Mouse (Mus musculus) kidney, postnatal 4 days (tissue): ENCODE measurements at regions not wholly inside any gene's neighbourhood (a gene's known extent, or its start where the extent isn't known, plus 50 kb on each side); places are given as distances from the start of the nearest gene placed in this dataset.
A peak's percentile ranks its signal among the peaks of the same experiment; 100 is the strongest.
"Not testable (repeated sequence)": the region's sequence is repeated elsewhere in the genome, so short reads cannot be mapped to it uniquely, and the experiment has no call there.

ENCODE experiments used
- DNase-seq, 2 experiments: peaks; one replicate each; pipeline ENCODE4 v3.0.0; 2021; ENCODE audit warnings: mixed read lengths in 2 of 2

DNA sequence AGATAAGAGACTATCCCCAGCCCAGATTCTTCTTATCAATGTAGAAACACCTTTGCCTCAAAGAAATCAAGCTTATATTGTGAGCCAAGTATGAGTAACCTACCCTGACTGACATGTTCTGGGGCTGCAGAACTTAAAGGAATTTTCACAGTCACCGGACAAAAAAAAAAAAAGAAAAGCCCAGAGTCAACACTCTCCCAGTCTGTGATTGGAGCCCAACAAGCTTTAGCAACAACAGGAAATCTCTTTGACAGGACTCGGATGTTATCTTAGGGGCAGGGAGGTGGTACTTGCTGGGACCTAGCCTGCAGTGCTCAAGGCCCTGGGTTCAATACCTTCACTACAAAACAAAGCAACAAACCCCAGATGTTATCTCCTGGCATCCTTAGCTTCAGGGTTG, 114.2 kb downstream of the Nectin1 start:
- DNase-seq: no peak

DNA sequence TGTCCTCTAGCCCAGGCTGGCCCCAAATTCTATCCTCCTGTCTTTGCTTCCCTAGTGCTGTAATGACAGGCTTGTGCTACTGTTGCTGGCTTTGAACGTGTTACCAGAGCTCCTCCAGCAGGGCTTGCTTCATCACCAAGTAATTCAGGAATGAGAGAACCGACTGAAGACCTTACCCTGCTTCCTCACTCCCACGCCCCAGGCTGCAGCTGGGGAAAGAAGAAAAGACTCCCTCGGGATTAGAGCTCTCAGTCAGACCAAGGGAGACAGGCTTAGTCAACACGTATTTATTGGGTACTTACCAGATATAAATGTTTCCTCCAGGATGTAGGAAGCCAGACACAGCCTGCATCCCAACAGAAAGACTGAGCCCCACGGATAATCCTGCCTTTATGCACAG, 115.0 kb downstream of the Nectin1 start:
- no peak for DNase-seq

DNA sequence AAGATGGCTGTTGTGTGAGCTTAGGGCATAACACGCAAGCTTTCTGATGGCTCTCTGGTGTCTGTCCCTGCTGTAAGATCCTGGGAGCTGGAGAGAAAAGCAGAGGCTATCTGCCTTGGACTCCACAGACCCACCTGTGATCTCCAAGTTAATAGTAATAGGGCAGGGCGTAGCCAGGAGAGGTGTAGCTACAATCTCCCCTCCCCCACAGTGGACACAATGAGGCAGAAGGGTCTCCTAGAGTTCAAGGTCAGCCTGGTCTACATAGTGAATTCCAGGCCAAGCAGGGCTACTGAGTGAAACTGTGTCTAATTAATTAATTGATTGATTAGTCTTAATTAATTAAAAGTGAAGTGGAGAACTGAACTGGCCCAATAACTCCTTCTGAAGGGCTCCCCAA, 116.5 kb downstream of the Nectin1 start:
- DNase-seq: no peak

DNA sequence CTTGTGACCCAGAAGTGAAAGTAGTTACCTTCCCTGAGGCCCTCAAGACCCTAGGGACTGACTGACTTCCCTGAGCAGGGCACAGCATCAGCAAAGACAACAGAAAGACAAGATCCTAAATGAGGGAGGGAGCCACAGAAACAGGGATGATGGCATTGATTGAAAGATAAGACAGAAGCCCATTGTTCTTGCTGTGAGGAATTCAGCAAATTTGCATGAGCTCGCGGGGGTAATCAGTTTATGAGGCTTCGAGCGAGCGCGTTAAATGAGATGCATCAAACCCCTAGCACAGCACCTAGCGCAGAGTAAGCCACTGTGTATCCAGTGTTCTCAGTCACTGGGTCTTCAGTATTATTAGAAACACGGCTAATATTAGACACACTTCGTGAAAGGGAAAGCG, 117.6 kb downstream of the Nectin1 start:
- DNase-seq: no peak

DNA sequence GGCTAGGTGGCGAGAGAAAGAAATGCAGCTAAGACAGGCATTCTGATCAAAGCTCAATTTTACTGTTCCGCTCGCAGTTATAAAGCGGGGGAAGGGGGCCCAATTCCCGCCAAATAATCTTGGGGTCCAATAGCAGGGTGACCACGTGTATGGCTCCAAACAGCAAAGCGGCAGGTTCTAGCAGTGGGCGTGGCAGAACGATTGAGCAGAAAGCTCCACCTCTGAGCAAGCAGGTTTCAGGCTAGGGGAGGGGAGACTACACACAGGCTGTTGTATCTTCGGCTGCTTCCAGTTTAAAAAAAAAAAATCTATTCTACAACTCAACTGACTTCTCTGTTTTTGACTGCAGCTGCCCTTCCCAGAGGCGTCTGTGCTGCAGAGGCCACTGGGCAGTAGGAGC, 118.2 kb downstream of the Nectin1 start:
- DNase-seq: not testable (repeated sequence)

DNA sequence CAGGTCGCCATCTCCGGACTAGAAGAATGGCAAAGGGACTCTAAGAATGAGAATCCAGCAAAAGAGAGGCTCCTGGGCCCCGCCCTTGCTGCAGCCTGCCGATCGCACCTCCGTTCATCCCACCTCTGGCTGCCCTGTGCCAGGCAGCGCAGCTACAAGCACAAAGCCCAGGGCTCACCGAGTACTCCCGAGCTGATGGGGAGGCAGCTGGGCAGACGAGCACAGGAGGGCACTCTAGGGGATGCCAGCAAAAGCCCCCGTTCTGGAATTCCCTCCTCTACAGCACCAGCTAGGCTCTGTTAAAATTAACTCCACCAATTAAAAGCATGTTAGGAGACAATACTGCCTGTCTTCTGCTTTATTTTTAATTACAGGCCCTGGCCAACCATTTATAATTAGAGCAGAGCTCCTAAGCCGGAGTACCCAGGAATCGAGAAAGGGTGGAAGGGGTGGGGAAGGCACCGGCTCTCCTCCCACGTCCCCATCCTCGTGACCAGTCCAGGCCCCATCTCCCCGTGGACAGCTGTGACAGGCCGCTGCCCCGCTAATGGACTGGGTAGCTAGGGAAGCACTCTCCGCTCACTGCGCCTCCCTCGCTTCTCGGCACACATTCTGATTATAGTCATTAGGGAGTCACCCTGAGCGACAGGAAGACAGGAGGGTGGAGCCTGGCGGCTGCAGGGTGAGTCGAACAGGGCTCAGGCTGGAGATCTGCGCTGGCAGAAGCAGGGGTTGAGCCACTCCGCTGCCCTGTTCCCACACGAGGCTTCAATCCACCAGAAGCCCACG, 120.0 kb downstream of the Nectin1 start:
- peak; percentile 65 to 75 for DNase-seq

DNA sequence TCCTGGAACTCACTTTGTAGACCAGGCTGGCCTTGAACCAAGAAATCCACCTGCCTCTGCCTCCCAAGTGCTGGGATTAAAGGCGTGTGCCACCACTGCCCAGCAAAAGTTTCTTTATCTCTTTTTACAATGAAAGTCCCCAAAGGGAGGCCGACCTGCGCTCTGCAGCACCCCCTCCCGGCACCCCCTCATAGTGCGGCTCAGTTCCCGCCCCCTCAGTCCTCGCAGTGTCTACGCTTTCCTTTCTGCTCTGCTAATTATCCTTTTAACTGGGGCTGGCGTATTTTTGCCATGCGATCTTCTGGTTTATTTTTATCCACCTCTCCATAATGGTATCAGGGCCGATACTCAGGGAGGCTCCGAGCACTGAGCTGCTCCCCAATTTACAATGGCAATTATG, 123.0 kb downstream of the Nectin1 start:
- no peak for DNase-seq

DNA sequence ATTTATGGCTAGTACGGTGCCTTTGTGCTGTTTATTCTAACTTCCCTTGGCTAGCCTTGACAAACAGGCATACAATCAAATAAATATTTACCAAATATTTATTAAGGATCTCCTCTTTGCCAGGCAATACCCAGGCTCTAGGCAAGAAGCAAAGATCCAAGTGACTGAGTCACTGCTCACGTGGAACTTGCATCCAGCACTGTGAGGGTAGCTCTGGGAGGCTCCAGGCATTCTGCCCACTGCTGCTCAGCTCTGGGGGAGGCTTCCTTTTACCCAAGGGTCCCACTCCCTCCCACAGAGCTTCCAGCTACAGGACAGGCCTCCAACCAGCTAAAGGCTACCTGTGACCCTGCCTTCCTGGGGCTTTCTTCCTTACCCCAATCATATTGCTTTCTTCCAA, 130.1 kb downstream of the Nectin1 start:
- no peak for DNase-seq

DNA sequence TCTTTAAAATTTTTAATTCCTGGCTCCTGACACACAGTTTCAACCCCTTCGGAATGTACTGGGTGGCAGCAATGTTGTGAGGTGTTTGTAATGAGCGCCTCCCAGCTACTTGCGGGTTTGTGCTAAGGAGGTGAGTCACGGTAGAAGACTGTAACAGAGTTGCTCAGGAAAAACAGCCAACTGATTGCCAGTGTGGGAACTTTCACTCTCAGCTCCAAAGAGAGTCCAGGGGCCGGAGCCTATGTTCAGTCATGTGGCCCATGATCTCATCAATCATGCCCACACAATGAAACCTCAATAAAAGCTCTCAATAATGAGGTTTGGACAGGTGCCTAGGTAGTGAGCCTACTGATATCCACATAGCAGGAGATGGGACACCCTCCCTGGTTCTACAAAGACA, 130.5 kb downstream of the Nectin1 start:
- DNase-seq: no peak

DNA sequence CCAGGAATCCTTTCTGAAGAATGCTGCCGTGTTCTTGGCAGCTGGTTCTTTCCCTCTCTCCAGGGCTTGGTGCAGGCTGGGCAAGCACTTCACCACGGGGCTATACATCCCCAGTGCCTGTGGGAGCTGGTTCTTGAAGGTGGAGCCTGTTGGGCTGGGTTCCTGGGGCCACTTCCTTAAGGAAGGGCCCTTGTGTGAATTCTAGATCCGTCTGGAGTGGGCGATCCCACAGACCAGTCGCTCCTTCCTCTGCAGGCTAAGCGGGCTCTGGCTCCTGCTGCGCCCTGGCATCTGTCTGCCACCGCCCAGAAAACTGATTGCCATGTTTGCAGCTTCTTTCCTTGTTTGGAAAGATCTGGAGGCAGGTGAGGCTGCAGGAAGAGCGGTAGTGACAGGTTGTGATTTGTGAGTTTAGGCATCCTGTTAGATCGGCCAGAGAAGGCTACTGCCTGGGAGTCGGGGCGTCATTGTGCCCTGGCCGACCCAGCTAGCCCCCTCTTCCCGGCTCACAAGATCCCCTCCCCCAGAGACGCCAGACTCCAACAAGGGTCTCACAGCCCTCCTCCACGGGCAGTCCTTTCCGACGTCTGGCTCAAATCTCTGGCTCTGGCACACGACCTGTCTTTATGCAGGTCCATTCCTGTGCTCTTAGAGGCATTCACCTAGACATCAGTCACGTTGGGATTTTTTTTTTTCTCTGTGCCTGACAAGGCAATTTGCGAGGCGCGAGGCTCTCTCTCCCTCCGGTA, 135.6 kb downstream of the Nectin1 start:
- no peak for DNase-seq

DNA sequence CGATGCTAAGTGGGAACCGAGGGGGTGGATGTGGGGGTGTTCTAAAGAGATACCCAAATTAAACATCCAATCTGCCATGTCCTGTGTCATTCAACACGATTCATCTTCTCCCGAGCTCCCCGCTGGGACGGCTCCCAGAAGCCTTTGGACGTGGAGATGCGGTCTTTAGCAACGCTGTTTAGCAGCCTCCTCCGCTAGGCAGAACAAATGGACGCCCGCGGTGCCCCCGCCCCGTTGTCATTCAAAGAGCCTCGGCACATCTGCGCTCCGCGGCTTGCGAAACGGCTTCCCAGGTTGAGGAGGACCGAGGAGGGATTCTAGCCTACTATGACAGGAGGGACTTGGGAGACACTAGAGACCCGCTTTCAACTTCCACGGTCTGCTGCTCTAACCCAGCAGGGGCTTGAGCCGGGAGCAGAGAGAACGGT, 136.2 kb downstream of the Nectin1 start:
- peak; percentile 21 to 25 for DNase-seq

DNA sequence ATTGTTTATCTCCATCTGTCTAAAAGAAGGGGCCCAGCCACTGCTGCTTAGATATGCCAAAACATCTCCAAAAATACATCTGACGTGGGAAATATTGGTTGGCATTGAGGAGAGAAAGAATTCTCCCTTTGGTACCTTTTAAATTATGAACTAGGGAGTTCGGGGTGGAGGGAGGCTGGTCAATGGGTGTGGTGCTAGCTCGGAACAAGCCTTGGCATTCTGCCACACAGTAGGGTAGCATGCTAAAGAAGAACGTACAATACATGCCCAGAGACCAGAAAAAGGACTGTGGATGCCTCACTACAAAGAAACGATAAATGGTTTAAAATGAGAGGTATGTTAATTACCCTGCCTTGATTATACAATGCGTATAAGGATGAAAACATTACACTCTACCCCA, 149.3 kb downstream of the Nectin1 start:
- no peak for DNase-seq

DNA sequence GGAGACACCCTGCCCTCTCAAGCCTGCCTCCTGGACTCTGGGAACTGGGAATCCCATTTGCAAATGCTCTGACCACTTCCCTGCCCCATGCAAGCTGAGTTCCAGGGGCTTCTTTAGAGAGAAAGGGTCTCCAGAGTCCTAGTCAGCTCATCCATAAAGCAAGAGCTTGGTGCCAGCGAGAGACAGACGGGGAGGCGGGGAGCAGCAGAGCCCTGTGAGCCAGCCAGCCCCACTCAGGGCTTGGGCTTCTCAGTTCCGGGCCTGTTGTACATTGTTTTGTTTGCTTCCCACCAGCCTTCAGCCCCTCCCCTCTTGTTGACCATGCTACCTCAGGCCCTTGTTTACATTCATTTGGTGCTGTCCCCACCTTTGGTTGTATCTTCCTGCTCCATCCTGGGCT, 143.9 kb upstream of the Thy1 start:
- no peak for DNase-seq

DNA sequence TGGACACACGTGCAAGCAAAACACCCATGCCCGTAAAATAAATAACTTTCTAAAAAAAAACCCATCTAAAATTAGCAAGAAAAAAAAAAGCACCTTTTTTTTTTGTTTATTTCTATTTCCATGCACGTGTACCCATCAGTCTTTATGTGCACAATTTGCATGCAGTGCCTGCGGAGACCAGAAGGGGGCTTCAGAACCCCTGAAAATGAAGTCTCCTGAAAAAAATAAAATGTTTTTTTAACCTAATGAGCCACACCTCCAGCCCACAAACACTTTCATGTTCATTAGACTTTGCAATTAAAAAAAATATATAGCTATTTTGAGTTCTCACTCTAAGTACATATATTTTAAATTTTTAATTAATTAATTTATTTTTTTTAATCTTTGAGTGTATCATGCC, 134.9 kb upstream of the Thy1 start:
- DNase-seq: no peak

DNA sequence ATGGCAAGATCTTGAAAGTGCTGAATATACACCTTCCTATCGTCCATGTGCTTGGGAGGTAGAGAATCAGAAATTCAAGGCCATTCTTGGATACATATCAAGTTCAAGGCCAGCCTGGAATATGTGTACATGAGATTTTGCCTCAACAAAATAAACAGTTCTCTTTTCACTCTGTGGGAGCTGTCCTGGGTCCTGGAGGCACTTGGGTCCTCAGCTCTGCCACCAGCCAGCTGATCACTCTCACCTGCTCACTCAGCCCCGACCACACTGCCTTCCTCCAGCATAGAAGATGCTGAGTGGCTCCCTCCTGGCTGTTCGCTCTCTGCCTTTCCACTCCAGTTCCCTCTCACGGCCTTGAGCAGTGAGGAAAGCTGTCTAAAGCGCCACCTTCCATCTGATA, 128.2 kb upstream of the Thy1 start:
- peak; percentile 76 for DNase-seq

DNA sequence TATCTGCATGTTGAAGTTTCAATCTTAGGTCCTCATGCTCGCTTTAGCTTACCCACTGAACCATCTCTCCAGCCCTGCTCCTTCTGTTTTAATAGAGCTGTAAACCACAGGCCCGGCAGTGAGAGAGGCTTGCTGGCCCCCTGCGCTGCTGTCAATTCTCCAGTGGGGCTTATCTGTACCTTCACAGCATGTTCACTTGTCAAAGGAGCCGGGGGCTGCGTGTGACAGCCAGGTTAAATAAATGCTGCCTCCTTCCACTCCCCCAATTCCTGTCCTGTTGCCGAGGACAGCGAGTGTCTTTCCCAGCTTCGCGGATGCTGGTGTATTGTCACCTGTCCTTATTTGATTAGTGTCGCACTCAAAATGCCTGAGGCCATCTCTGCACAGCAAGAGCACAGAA, 125.7 kb upstream of the Thy1 start:
- DNase-seq: no peak

DNA sequence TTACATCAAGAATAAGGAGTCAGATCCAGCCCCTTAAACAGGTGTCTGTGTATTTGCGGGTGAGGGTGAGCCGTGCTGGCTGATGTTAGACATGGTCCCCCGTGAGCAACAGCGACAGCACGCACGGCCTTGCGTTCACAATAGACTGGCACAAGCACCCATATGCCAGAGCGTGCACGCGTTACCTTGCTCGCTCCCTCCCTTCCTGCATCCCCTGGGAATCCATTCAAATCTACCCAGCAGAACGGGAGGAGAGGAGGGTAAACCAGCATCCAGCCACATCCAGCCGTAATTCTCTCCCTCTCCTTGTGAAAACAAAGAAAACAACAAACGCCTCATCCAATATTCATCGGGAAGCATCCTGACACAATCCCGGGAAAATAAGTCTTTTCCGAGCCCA, 124.2 kb upstream of the Thy1 start:
- DNase-seq: no peak

DNA sequence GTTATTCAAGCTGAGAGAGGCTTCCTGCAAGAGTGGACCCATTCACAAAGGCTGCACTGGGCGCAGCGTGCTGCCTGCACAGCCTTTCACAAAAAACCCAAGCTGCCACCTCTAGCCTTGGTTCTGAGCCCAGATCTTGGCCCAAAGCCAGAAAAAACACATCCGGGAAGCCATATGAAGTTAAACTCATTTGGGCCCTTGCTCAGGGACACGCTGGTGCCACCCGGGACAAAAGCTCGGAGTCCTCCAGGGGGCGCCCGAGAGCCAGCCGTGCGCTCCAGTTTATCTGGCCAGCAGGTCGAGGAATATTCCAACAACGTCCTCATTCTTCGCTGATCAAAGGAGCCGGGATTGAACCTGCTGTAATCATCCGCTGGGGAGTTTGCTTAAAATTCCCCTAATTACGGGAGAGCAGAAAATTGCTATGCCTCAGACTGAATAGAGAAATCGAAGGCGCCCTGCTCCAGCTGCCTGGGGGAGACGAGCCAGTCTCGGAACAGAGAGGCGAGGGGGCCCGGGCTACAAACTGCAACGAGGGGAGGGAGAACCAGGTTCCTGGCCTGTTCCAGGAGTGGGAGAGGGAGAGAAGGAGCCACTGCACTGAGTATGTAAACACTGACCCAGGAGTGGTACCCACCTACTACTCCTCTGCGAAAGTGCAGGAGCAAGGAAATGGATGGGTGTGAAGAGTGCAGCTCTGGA, 123.0 kb upstream of the Thy1 start:
- peak; percentile 90 for DNase-seq

DNA sequence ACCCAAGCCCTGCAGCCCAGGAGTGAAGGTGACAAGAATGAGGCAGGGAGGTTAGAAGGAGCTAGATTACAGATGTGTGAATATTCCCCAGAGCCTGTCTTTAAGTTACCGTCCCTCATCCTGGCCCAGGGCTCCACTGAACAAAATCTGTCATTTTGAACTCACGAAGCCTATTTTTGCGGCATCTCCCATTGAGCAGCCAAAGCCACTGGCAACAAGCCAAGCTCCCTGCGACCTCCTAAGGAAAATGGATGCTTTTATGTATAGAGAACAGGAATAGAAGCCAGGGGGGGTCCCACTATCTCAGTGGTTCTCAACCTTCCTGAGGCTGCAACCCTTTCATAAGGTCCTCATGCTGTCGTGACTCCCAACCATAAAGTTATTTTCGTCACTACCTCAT, 121.0 kb upstream of the Thy1 start:
- no peak for DNase-seq

DNA sequence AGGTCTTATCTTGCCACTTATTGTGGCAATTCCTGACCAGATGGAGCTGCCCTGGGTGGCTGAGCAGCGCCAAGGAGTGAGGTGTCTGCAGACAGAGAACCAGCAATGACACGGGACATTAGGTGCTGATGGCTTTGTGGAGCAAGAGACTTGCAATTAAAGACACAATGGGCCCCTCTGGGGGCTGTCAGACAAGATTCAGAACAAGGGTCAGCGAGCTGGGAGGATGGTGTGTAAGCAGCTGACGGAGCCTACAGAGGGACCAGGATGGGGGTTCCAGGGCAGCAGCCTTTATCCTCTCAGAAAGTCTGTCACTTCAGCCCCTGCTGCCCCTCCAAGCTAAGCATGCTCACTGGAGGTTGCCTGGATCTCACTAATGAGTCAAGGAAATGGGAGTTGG, 120.1 kb upstream of the Thy1 start:
- no peak for DNase-seq

DNA sequence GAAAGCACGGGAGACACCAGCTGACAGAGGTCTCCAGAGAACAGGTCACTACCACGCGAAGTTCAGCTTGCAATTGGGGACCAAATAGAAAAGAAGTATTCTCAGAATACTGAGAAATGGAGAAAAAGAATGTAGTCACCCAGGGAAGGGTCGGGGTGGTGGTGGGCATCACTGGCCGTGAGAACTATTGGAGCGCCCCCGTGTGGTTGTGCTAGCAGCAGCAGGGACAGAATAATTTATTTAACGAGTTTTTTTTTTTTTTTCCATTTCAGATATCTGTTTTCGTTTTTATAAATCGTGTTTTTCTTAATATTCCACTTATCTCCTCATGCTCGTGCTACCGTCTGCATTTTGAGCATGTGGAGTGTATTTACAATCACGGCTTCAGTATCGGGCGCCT, 118.4 kb upstream of the Thy1 start:
- DNase-seq: peak; percentile 54 to 59

DNA sequence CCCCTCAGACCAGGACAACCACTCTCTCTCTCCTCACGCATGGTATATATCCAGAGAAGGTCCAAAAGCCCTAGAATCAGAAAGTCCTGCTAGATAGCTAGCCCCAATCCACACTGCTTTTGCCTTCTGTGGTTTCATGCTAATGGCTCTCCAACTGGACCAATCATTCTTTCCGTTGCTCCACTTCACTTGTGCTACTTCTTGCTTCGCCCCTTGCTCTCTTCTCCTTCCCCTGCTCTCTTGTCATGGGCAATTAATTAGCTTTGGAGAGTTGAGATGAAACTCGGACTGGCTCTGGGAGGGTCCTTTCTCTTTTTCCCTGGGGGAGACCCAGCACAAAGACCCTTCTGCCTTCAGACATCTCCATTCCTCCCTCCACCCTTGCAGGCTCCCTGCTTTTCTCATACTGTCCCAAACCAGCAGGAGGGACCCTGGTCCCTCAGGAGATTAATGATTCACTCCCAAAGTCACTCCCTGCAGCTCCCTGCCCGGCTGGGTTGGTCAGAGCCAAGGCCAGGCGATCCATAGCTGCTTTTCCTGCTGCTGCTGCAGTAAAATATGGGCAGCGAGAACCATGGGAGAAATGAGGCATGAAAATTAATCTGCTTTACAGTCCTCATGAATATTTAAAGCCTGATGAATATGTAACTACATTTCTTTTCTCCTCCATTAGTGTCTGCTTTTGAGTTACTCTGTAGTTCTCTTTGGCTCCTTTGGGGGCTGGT, 113.7 kb upstream of the Thy1 start:
- DNase-seq: peak; percentile 55 to 69

DNA sequence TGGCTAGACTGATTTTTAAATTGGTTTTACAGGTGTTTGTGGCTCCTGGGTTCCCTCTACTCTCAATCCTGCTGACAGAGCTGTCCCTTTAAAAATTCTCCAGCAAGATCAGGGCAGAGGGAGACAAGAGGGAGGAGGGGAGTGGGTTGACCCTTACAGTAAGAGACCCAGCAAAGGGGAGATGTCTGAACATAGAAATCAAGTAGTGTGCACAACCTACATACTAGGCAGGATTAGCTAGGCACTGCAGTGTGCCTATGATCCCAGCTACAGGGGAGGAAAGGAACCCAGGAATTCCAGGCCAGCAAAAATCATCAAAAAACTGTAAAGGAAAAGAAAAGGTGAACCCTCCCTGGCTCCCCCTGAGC, 113.2 kb upstream of the Thy1 start:
- DNase-seq: no peak
